26 mouse cellular contexts compared by ENCODE assay signal in the genomic region with DNA sequence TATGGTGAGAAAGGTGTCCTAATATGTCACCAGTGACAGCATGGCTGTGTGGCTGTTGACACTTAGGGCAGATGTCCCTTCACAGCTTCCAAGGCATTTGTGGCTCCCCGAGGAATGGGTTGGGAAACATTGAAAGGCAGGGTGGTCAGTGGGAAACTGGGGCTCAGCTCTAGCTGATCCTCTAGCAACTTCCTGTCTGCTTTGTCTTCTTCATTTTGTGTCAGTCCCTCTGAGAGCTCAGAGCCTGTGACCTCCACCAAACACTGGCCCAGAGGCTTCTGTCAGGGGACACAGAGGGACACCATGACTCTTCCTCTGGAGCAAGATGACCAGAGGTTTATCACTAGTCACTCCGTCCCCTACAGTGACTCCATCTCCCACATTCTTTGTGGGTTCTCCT. TPM values are rescaled to one million over a fixed set of nuclear protein-coding genes. Genes with fewer than 3 reads are reported as not detected.
A peak's percentile ranks its signal among the peaks of the same experiment; 100 is the strongest.
DNase-seq lines count a peak whose midpoint lies in the region; ATAC-seq and TF ChIP-seq lines count a peak whose summit lies in the region.
"Had no signal": no experiment of that assay in that cellular context is flagged by ENCODE, and none has a peak within 500 bp of the region (broad histone marks: within the 10 kb centered on the region; RNA-seq: fewer than 3 reads in every experiment).

No protein-coding gene starts in this region.

- H3K27me3 ChIP-seq in forebrain, embryonic 15.5 days, result no peaks in the 10 kb centered on the region
- H3K27me3 ChIP-seq in forebrain, embryonic 14.5 days (replicated peaks; ENCODE audit: control insufficient read depth, insufficient read depth, low read length), result no peaks in the 10 kb centered on the region
- H3K27me3 ChIP-seq in hindbrain, embryonic 12.5 days, result no peaks in the 10 kb centered on the region
- H3K27me3 ChIP-seq in hindbrain, postnatal 0 days (ENCODE audit: insufficient read depth, low read length), result no peaks in the 10 kb centered on the region
- H3K27me3 ChIP-seq: embryonic facial prominence, embryonic 15.5 days; midbrain, embryonic 15.5 days had no signal

- H3K9me3 ChIP-seq in forebrain, embryonic 15.5 days, result no peaks in the 10 kb centered on the region
- H3K9me3 ChIP-seq in forebrain, embryonic 14.5 days (replicated peaks; ENCODE audit: control insufficient read depth, low read length), result no peaks in the 10 kb centered on the region
- no peaks in the 10 kb centered on the region for H3K9me3 ChIP-seq in hindbrain, embryonic 12.5 days (replicated peaks)
- no peaks in the 10 kb centered on the region for H3K9me3 ChIP-seq in hindbrain, postnatal 0 days (ENCODE audit: low read length)
- H3K9me3 ChIP-seq: embryonic facial prominence, embryonic 15.5 days; heart, embryonic 12.5 days; limb, embryonic 13.5 days; liver, embryonic 12.5 days; midbrain, embryonic 15.5 days had no signal

- H3K27ac ChIP-seq in forebrain, embryonic 15.5 days (replicated peaks), result 0 out of 2 replicates have a peak overlapping the region, but pooled peaks have one; percentile 6
- no peak overlapping the region for H3K27ac ChIP-seq in forebrain, embryonic 14.5 days (ENCODE audit: low read depth, low read length)
- peak overlapping the region; percentile 98; the same call in 1 of the 2 replicates for H3K27ac ChIP-seq in left cerebral cortex, adult 2 months
- H3K27ac ChIP-seq in hindbrain, embryonic 12.5 days, result no peak overlapping the region
- H3K27ac ChIP-seq in hindbrain, postnatal 0 days, result no peak overlapping the region
- H3K27ac ChIP-seq: embryonic facial prominence, embryonic 15.5 days; limb, embryonic 13.5 days; liver, embryonic 12.5 days; midbrain, embryonic 15.5 days; stomach, postnatal 0 days had no signal

- intact Hi-C loops in left cerebral cortex, adult 2 months (cut with DNase I), result no loop called here
- intact Hi-C loops in left cerebral cortex, postnatal 36 days (cut with DNase I), result no loop called here

- no peaks in the 10 kb centered on the region for H3K36me3 ChIP-seq in forebrain, embryonic 15.5 days
- H3K36me3 ChIP-seq in forebrain, embryonic 14.5 days (ENCODE audit: control insufficient read depth, insufficient read depth, low read length), result no peaks in the 10 kb centered on the region
- no peaks in the 10 kb centered on the region for H3K36me3 ChIP-seq in hindbrain, embryonic 12.5 days
- no peaks in the 10 kb centered on the region for H3K36me3 ChIP-seq in hindbrain, postnatal 0 days (ENCODE audit: insufficient read depth, low read length)
- H3K36me3 ChIP-seq: embryonic facial prominence, embryonic 15.5 days; heart, embryonic 12.5 days; limb, embryonic 13.5 days; liver, embryonic 12.5 days; midbrain, embryonic 15.5 days had no signal

- H3K9ac ChIP-seq in forebrain, embryonic 15.5 days (replicated peaks), result no peak overlapping the region
- H3K9ac ChIP-seq in forebrain, embryonic 14.5 days (ENCODE audit: low read length), result no peak overlapping the region
- H3K9ac ChIP-seq in hindbrain, embryonic 12.5 days, result no peak overlapping the region
- H3K9ac ChIP-seq in hindbrain, postnatal 0 days (replicated peaks; ENCODE audit: low read length), result no peak overlapping the region
- H3K9ac ChIP-seq: embryonic facial prominence, embryonic 15.5 days; heart, embryonic 12.5 days; limb, embryonic 13.5 days; liver, embryonic 12.5 days; midbrain, embryonic 15.5 days had no signal

- H3K4me3 ChIP-seq in forebrain, embryonic 15.5 days, result no peak overlapping the region
- no peak overlapping the region for H3K4me3 ChIP-seq in forebrain, embryonic 14.5 days (ENCODE audit: low read depth, low read length)
- H3K4me3 ChIP-seq in left cerebral cortex, adult 2 months, result no peak overlapping the region; the same call in 1 of the 2 replicates
- no peak overlapping the region for H3K4me3 ChIP-seq in hindbrain, embryonic 12.5 days
- no peak overlapping the region for H3K4me3 ChIP-seq in hindbrain, postnatal 0 days (ENCODE audit: low read length)
- H3K4me3 ChIP-seq: embryonic facial prominence, embryonic 15.5 days; heart, embryonic 12.5 days; limb, embryonic 13.5 days; liver, embryonic 12.5 days; midbrain, embryonic 15.5 days had no signal

- no peak for DNase-seq in forebrain, embryonic 14.5 days (ENCODE audit: low spot score)
- no peak for DNase-seq in left cerebral cortex, adult 2 months (ENCODE audit: extremely low spot score in 1 of 2, low spot score in 2 of 2)
- DNase-seq in left cerebral cortex, postnatal 36 days (ENCODE audit: low spot score in 2 of 2), result no peak
- DNase-seq in hindbrain, postnatal 0 days (ENCODE audit: low spot score), result no peak
- DNase-seq in thymus, postnatal 10 days (ENCODE audit: low spot score in 2 of 2), result no peak
- no peak for DNase-seq in spleen, postnatal 36 days (ENCODE audit: low spot score in 2 of 2)
- DNase-seq: adrenal gland, postnatal 36 days; cerebellum, adult 18-20 months; cerebellum, postnatal 36 days; gastrocnemius, postnatal 14 days; heart, adult 18-20 months; heart, postnatal 10 days; kidney, adult 8-10 months; kidney, postnatal 10 days; layer of hippocampus, postnatal 36 days; lung, adult 18-20 months; lung, postnatal 10 days; thymus, adult 2 months had no signal

- no peak for ATAC-seq in forebrain, embryonic 15.5 days (replicated peaks)
- no peak for ATAC-seq in forebrain, embryonic 14.5 days
- ATAC-seq in hindbrain, embryonic 12.5 days (ENCODE audit: low FRiP score), result no peak
- no peak for ATAC-seq in hindbrain, postnatal 0 days
- ATAC-seq: liver, embryonic 12.5 days; midbrain, embryonic 15.5 days had no signal

- H3K4me1 ChIP-seq in forebrain, embryonic 15.5 days, result peaks cover 88% of the 10 kb centered on the region
- peaks cover 73% of the 10 kb centered on the region for H3K4me1 ChIP-seq in forebrain, embryonic 14.5 days (ENCODE audit: control insufficient read depth, insufficient read depth, low read length)
- H3K4me1 ChIP-seq in hindbrain, embryonic 12.5 days, result peaks cover 80% of the 10 kb centered on the region
- H3K4me1 ChIP-seq in hindbrain, postnatal 0 days (ENCODE audit: insufficient read depth, low read length), result peaks cover 63% of the 10 kb centered on the region

- WGBS in forebrain, embryonic 15.5 days, result 78% methylated on average over 2 of the region's 2 CpGs
- 89% methylated on average over 2 of the region's 2 CpGs for WGBS in forebrain, embryonic 14.5 days
- WGBS in hindbrain, embryonic 12.5 days, result 73% methylated on average over 2 of the region's 2 CpGs
- WGBS in hindbrain, postnatal 0 days, result 78% methylated on average over 2 of the region's 2 CpGs

- TF ChIP-seq CTCF in left cerebral cortex, adult 2 months (IDR thresholded peaks at IDR 0.05), result no peak
- TF ChIP-seq CTCF in hindbrain, postnatal 0 days (IDR thresholded peaks at IDR 0.05; ENCODE audit: low read depth), result no peak

- peak overlapping the region; percentile 76; the same call in 1 of the 2 replicates for H3K4me2 ChIP-seq in forebrain, embryonic 15.5 days (replicated peaks)
- H3K4me2 ChIP-seq in forebrain, embryonic 14.5 days (ENCODE audit: low read length), result no peak overlapping the region
- H3K4me2 ChIP-seq in hindbrain, embryonic 12.5 days (replicated peaks), result 0 out of 2 replicates have a peak overlapping the region, but pooled peaks have one; percentile 2
- peak overlapping the region; percentile 93; the same call in 1 of the 2 replicates for H3K4me2 ChIP-seq in hindbrain, postnatal 0 days (ENCODE audit: low read depth, low read length)
- H3K4me2 ChIP-seq: embryonic facial prominence, embryonic 15.5 days; heart, embryonic 12.5 days; liver, embryonic 12.5 days had no signal

RNA-seq across cellular contexts. Expression of a gene that starts 2.7 kb away (rescaled TPM):
- polyA plus RNA-seq in forebrain, embryonic 15.5 days (2015; fragmentation: Nextera tagmentation; extraction: Ambion mirVana), result 41.0 and 48.8 TPM in 2 replicates
- 29.0 and 33.2 TPM in 2 replicates for polyA plus RNA-seq in forebrain, embryonic 14.5 days (2014; fragmentation: Nextera tagmentation; extraction: Ambion mirVana)
- 100 to 1,000 TPM; 178 to 185 TPM for total RNA-seq in left cerebral cortex, adult 2 months (2021)
- total RNA-seq in left cerebral cortex, postnatal 36 days (2021), result 100 to 1,000 TPM; 171 to 177 TPM
- 34.2 and 36.9 TPM in 2 replicates for polyA plus RNA-seq in hindbrain, embryonic 12.5 days (2016; fragmentation: Nextera tagmentation; extraction: Ambion mirVana)
- total RNA-seq in hindbrain, postnatal 0 days (2014; rRNA removed), result 42.6 and 47.2 TPM in 2 replicates
- 24.7 and 25.0 TPM in 2 replicates for polyA plus RNA-seq in hindbrain, postnatal 0 days (2015; fragmentation: Nextera tagmentation; extraction: Ambion mirVana)

Comparison
In these comparisons a context has a peak if more than half of its experiments do, and no peak if none do; other contexts are left out.
1. H3K27ac ChIP-seq: peak in forebrain, embryonic 15.5 days (single experiment) and left cerebral cortex, adult 2 months (single experiment); none in forebrain, embryonic 14.5 days (single experiment), hindbrain, embryonic 12.5 days (single experiment) and hindbrain, postnatal 0 days (single experiment).